Mouse (Mus musculus): ENCODE measurements at regions not wholly inside any gene's neighbourhood (a gene's known extent, or its start where the extent isn't known, plus 50 kb on each side); places are given as distances from the start of the nearest gene placed in this dataset.
A peak's percentile ranks its signal among the peaks of the same experiment; 100 is the strongest.

- Histone ChIP-seq H3ac (ENCODE audit: control insufficient read depth, insufficient read length) (no peak overlapping the region), H3K4me3 (no peak overlapping the region), H3K79me2 (ENCODE audit: control insufficient read depth, insufficient read depth) (no peaks in the 10 kb centered on the region), H3K36me3 (ENCODE audit: control insufficient read depth, insufficient read depth) (no peaks in the 10 kb centered on the region), H3K27me3 (ENCODE audit: control insufficient read depth, insufficient read depth, insufficient read length) (no peaks in the 10 kb centered on the region), H3K4me2 (ENCODE audit: low read depth) (no peak overlapping the region)
- TF ChIP-seq REST (IDR thresholded peaks at IDR 0.05; ENCODE audit: insufficient read depth, insufficient read length) (no peak), MYOD1 (IDR thresholded peaks at IDR 0.05; ENCODE audit: control insufficient read depth in 1 of 3, insufficient read length in 2 of 3, low read depth in 2 of 3) (no peak), TCF3 (IDR thresholded peaks at IDR 0.05; ENCODE audit: insufficient read length, low read depth) (no peak), TCF12 (IDR thresholded peaks at IDR 0.05; ENCODE audit: insufficient read depth, poor library complexity, severe bottlenecking) (no peak), MYOG (IDR thresholded peaks at IDR 0.05; ENCODE audit: control insufficient read depth in 1 of 3, insufficient read depth in 1 of 3, insufficient read length in 2 of 3, low read depth in 2 of 3) (no peak), MAX (IDR thresholded peaks at IDR 0.05; ENCODE audit: low read depth) (no peak), CEBPB (IDR thresholded peaks at IDR 0.05; ENCODE audit: insufficient read depth, poor library complexity, severe bottlenecking) (no peak), POLR2A (IDR thresholded peaks at IDR 0.05; ENCODE audit: insufficient read length, low read depth) (no peak), USF1 (IDR thresholded peaks at IDR 0.05; ENCODE audit: low read depth) (no peak), POLR2AphosphoS2 (IDR thresholded peaks at IDR 0.05; ENCODE audit: insufficient read length, low read depth) (no peak), SRF (IDR thresholded peaks at IDR 0.05; ENCODE audit: control insufficient read depth, insufficient read length, low read depth) (no peak), E2F4 (IDR thresholded peaks at IDR 0.05; ENCODE audit: insufficient read depth) (no peak)
Measured at GRCm38 (mm10) chr16:26281496-26281895, 90.1 kb downstream of the Cldn1 start.

GRCm38 (mm10) chr16:26276789-26277188 is 94.9 kb downstream of the Cldn1 start:
- H3K4me3 ChIP-seq, result no peak overlapping the region
- H3ac ChIP-seq (ENCODE audit: control insufficient read depth, insufficient read length), result no peak overlapping the region
- no peaks in the 10 kb centered on the region for H3K79me2 ChIP-seq (ENCODE audit: control insufficient read depth, insufficient read depth)
- no peaks in the 10 kb centered on the region for H3K36me3 ChIP-seq (ENCODE audit: control insufficient read depth, insufficient read depth)
- H3K4me2 ChIP-seq (ENCODE audit: low read depth), result no peak overlapping the region
- TF ChIP-seq E2F4 (IDR thresholded peaks at IDR 0.05; ENCODE audit: insufficient read depth) (no peak), MYOD1 (IDR thresholded peaks at IDR 0.05; ENCODE audit: control insufficient read depth in 1 of 3, insufficient read length in 2 of 3, low read depth in 2 of 3) (no peak), USF1 (IDR thresholded peaks at IDR 0.05; ENCODE audit: low read depth) (no peak), CEBPB (IDR thresholded peaks at IDR 0.05; ENCODE audit: insufficient read depth, poor library complexity, severe bottlenecking) (peak; percentile 84; the same call in 1 of the 2 replicates)
- no peaks in the 10 kb centered on the region for H3K27me3 ChIP-seq (ENCODE audit: control insufficient read depth, insufficient read depth, insufficient read length)

- H3ac ChIP-seq (ENCODE audit: control insufficient read depth, insufficient read length), result no peak overlapping the region
- H3K79me2 ChIP-seq (ENCODE audit: control insufficient read depth, insufficient read depth), result no peaks in the 10 kb centered on the region
- no peak overlapping the region for H3K4me3 ChIP-seq
- TF ChIP-seq TCF3 (IDR thresholded peaks at IDR 0.05; ENCODE audit: insufficient read length, low read depth), result no peak
- TF ChIP-seq CEBPB (IDR thresholded peaks at IDR 0.05; ENCODE audit: insufficient read depth, poor library complexity, severe bottlenecking), result no peak
- TF ChIP-seq USF1 (IDR thresholded peaks at IDR 0.05; ENCODE audit: low read depth), result no peak
- TF ChIP-seq TCF12 (IDR thresholded peaks at IDR 0.05; ENCODE audit: insufficient read depth, poor library complexity, severe bottlenecking), result no peak
- TF ChIP-seq REST (IDR thresholded peaks at IDR 0.05; ENCODE audit: insufficient read depth, insufficient read length), result no peak
- TF ChIP-seq MYOG (IDR thresholded peaks at IDR 0.05; ENCODE audit: control insufficient read depth in 1 of 3, insufficient read depth in 1 of 3, insufficient read length in 2 of 3, low read depth in 2 of 3), result no peak
- TF ChIP-seq SRF (IDR thresholded peaks at IDR 0.05; ENCODE audit: control insufficient read depth, insufficient read length, low read depth), result no peak
- TF ChIP-seq MYOD1 (IDR thresholded peaks at IDR 0.05; ENCODE audit: control insufficient read depth in 1 of 3, insufficient read length in 2 of 3, low read depth in 2 of 3), result no peak
- TF ChIP-seq POLR2A (IDR thresholded peaks at IDR 0.05; ENCODE audit: insufficient read length, low read depth), result no peak
- no peak for TF ChIP-seq POLR2AphosphoS2 (IDR thresholded peaks at IDR 0.05; ENCODE audit: insufficient read length, low read depth)
- TF ChIP-seq MAX (IDR thresholded peaks at IDR 0.05; ENCODE audit: low read depth), result no peak
- TF ChIP-seq E2F4 (IDR thresholded peaks at IDR 0.05; ENCODE audit: insufficient read depth), result no peak
- H3K27me3 ChIP-seq (ENCODE audit: control insufficient read depth, insufficient read depth, insufficient read length), result no peaks in the 10 kb centered on the region
- H3K4me2 ChIP-seq (ENCODE audit: low read depth), result no peak overlapping the region
- H3K36me3 ChIP-seq (ENCODE audit: control insufficient read depth, insufficient read depth), result no peaks in the 10 kb centered on the region
Measured at GRCm38 (mm10) chr16:26252824-26253223, 118.8 kb downstream of the Cldn1 start.

GRCm38 (mm10) chr16:26251698-26252097 is 119.9 kb downstream of the Cldn1 start:
- H3K36me3 ChIP-seq (ENCODE audit: control insufficient read depth, insufficient read depth), result no peaks in the 10 kb centered on the region
- no peak overlapping the region for H3K4me2 ChIP-seq (ENCODE audit: low read depth)
- TF ChIP-seq REST (IDR thresholded peaks at IDR 0.05; ENCODE audit: insufficient read depth, insufficient read length) (no peak), MAX (IDR thresholded peaks at IDR 0.05; ENCODE audit: low read depth) (no peak), POLR2AphosphoS2 (IDR thresholded peaks at IDR 0.05; ENCODE audit: insufficient read length, low read depth) (no peak), CEBPB (IDR thresholded peaks at IDR 0.05; ENCODE audit: insufficient read depth, poor library complexity, severe bottlenecking) (no peak), MYOD1 (IDR thresholded peaks at IDR 0.05; ENCODE audit: control insufficient read depth in 1 of 3, insufficient read length in 2 of 3, low read depth in 2 of 3) (no peak), MYOG (IDR thresholded peaks at IDR 0.05; ENCODE audit: control insufficient read depth in 1 of 3, insufficient read depth in 1 of 3, insufficient read length in 2 of 3, low read depth in 2 of 3) (no peak)
- no peaks in the 10 kb centered on the region for H3K27me3 ChIP-seq (ENCODE audit: control insufficient read depth, insufficient read depth, insufficient read length)
- no peak overlapping the region for H3K4me3 ChIP-seq
- H3ac ChIP-seq (ENCODE audit: control insufficient read depth, insufficient read length), result no peak overlapping the region
- H3K79me2 ChIP-seq (ENCODE audit: control insufficient read depth, insufficient read depth), result no peaks in the 10 kb centered on the region

- Histone ChIP-seq H3K27me3 (ENCODE audit: control insufficient read depth, insufficient read depth, insufficient read length) (no peaks in the 10 kb centered on the region), H3ac (ENCODE audit: control insufficient read depth, insufficient read length) (no peak overlapping the region), H3K36me3 (ENCODE audit: control insufficient read depth, insufficient read depth) (no peaks in the 10 kb centered on the region), H3K4me3 (no peak overlapping the region), H3K79me2 (ENCODE audit: control insufficient read depth, insufficient read depth) (no peaks in the 10 kb centered on the region), H3K4me2 (ENCODE audit: low read depth) (no peak overlapping the region)
- no peak for TF ChIP-seq TCF3 (IDR thresholded peaks at IDR 0.05; ENCODE audit: insufficient read length, low read depth)
- no peak for TF ChIP-seq SRF (IDR thresholded peaks at IDR 0.05; ENCODE audit: control insufficient read depth, insufficient read length, low read depth)
- TF ChIP-seq MYOG (IDR thresholded peaks at IDR 0.05; ENCODE audit: control insufficient read depth in 1 of 3, insufficient read depth in 1 of 3, insufficient read length in 2 of 3, low read depth in 2 of 3), result no peak
- TF ChIP-seq POLR2AphosphoS2 (IDR thresholded peaks at IDR 0.05; ENCODE audit: insufficient read length, low read depth), result no peak
- no peak for TF ChIP-seq POLR2A (IDR thresholded peaks at IDR 0.05; ENCODE audit: insufficient read length, low read depth)
- TF ChIP-seq TCF12 (IDR thresholded peaks at IDR 0.05; ENCODE audit: insufficient read depth, poor library complexity, severe bottlenecking), result no peak
- no peak for TF ChIP-seq E2F4 (IDR thresholded peaks at IDR 0.05; ENCODE audit: insufficient read depth)
- TF ChIP-seq REST (IDR thresholded peaks at IDR 0.05; ENCODE audit: insufficient read depth, insufficient read length), result no peak
- no peak for TF ChIP-seq MYOD1 (IDR thresholded peaks at IDR 0.05; ENCODE audit: control insufficient read depth in 1 of 3, insufficient read length in 2 of 3, low read depth in 2 of 3)
- no peak for TF ChIP-seq USF1 (IDR thresholded peaks at IDR 0.05; ENCODE audit: low read depth)
- TF ChIP-seq CEBPB (IDR thresholded peaks at IDR 0.05; ENCODE audit: insufficient read depth, poor library complexity, severe bottlenecking), result no peak
Measured at GRCm38 (mm10) chr16:26251027-26251426, 120.6 kb downstream of the Cldn1 start.
